Mouse (Mus musculus) megakaryocyte, embryonic 14.5 days (primary cell): ENCODE measurements around the gene Mindy4.

Experiments
- FLI1 ChIP-seq: IDR thresholded peaks from 2 replicates; pipeline ENCODE4 v1.6.1; 2012; ENCODE audit warnings: low read length, inconsistent platforms, mixed read lengths
- GATA1 ChIP-seq: IDR thresholded peaks from 3 replicates; pipeline ENCODE4 v1.6.1; 2012; ENCODE audit warnings: mixed read lengths, low read length, inconsistent platforms, borderline replicate concordance

DNA sequence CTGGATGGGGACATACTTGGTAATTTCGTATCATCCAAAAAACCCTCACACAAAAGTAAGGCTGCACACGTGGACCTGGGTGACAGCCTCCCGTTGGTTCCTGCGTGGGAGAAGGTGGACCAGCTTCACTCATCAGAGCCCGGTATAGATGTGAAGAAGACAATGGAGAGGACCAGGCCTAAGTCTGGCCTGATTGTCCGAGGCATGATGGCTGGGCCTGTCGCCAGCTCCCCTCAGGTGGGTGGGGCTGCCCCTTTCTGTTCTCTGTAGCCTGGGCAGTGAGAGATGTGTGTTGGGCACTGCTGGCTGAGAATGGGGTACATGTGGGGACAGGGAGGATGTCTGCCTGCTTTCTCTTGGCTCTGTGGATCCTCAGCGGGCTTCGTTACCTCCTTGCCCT is 15.0 kb downstream of the Mindy4 start:
- TF ChIP-seq FLI1 (no peak), GATA1 (no peak)
